Mouse (Mus musculus) MEL-GATA-1-ER (cell line): ENCODE results near the gene Sh3bp2.

Source experiments
- DNase-seq: peaks from one replicate; pipeline ENCODE4 v3.0.0-alpha.2; 2012; ENCODE audit warnings: low read depth; ENCODE audit errors: extremely low read depth

Gene Sh3bp2

DNA sequence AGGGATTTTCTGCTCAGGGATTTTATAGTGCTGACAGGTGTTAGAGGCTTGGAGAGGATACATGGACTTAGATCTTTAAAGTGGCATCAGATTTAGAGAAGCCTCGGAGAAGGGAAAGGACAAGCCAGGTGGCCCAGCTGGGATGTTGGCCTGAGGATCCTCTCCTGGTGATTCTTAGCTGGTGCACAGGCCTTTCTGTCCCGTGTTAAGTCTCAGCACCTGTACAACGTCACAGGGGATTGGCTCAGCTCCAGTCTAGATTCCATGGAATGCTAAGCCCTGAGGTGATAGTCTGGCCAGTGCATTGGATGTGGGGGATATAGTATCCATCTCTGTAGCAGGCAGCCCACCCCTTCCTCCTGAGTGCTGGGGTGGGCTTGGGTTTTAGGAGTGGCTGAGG, 82.6 kb downstream of the Sh3bp2 start:
- DNase-seq: no peak

DNA sequence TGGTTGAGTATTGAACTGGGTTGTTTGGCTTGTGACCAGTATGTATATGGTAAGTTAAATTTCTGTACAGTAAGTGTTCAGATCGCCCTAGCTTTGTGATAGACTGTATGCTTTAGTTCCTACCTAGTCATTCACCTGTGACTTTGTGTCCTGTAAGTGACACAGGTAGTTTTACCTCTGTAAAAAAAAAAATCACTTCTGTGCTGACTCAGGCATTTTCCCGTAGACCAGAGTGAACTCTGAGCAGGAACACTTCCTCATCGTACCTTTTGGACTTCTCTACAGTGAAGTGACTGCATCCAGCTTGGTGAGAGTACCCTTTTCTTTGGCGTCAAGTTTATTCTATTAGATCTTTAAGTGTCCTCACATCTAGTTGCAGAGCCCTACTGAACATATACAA, 84.3 kb downstream of the Sh3bp2 start:
- DNase-seq: no peak
